Mouse (Mus musculus): ENCODE data around the gene Zer1.
"Not testable (repeated sequence)": the region's sequence is repeated elsewhere in the genome, so short reads cannot be mapped to it uniquely, and the experiment has no call there.

DNA sequence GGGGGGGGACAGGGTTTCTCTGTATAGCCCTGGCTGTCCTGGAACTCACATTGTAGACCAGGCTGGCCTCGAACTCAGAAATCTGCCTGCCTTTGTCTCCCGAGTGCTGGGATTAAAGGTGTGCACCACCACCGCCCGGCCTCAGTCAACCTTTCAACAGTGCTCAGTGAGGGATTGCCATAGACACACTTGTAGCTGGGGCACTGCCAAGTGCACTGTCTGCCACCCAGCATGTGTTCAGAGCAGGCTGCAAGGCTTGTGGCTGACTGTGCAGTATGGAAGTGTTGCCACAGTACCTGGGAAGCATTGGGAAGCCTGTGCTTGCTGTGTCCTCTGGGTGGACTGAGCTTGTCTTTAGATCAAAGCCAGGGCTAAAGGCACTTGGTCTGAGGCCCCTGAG is 15.6 kb upstream of the Zer1 start:
- not testable (repeated sequence) for TF ChIP-seq POLR2A (IDR thresholded peaks at IDR 0.05; ENCODE audit: low read depth, low read length); CTCF (IDR thresholded peaks at IDR 0.05; ENCODE audit: extremely low read depth, insufficient read length, insufficient replicate concordance, low read depth, low read length)
